Mouse (Mus musculus) liver, adult 2 months (tissue): ENCODE data around the gene Kcnmb3.

Experiments
- CTCF ChIP-seq: fragments of 200-500 bp; IDR thresholded peaks from 2 replicates; pipeline ENCODE4 v1.5.1; 2011; ENCODE audit warnings: low read depth, low read length, control low read depth
- POLR2A ChIP-seq: fragments of 200-500 bp; IDR thresholded peaks from 2 replicates; pipeline ENCODE4 v1.6.1; 2011; ENCODE audit warnings: low read length, control low read depth; ENCODE audit not compliant: insufficient read depth; ENCODE audit errors: extremely low read depth

GRCm38 (mm10) chr3:32513528-32513927 lies 21.5 kb upstream of the Kcnmb3 start:
- TF ChIP-seq CTCF, result no peak
- no peak for TF ChIP-seq POLR2A
